Mouse (Mus musculus) forebrain, postnatal 0 days (tissue): ENCODE measurements around the gene Oxct2b. TPM values are rescaled to one million over a fixed set of nuclear protein-coding genes. Genes with fewer than 3 reads are reported as not detected.
"Not testable (repeated sequence)": the region's sequence is repeated elsewhere in the genome, so short reads cannot be mapped to it uniquely, and the experiment has no call there.

Experiments used
- ATAC-seq: fragments of 200-750 bp; cut with Nextera tagmentation; 2 replicates; pipeline ENCODE4 v1.8.0; 2017; ENCODE audit warnings: mild to moderate bottlenecking, moderate library complexity
- DNase-seq: peaks from one replicate; pipeline ENCODE4 v3.0.0-alpha.2; 2015
- H3K27ac ChIP-seq: fragments of 300-500 bp; sonication (generic); 2 replicates; pipeline ENCODE4 v1.5.1; 2014; ENCODE audit warnings: low read depth, mild to moderate bottlenecking, antibody characterized with exemption, low read length, moderate library complexity, mixed read lengths
- H3K27me3 ChIP-seq: fragments of 300-500 bp; sonication (generic); 2 replicates; pipeline ENCODE4 v1.6.1; 2014; ENCODE audit warnings: mild to moderate bottlenecking, low read length, mixed read lengths; ENCODE audit not compliant: insufficient read depth
- H3K36me3 ChIP-seq: fragments of 300-500 bp; sonication (generic); 2 replicates; pipeline ENCODE4 v1.6.1; 2014; ENCODE audit warnings: mild to moderate bottlenecking, moderate library complexity; ENCODE audit not compliant: insufficient read depth
- H3K4me1 ChIP-seq: fragments of 300-500 bp; sonication (generic); 2 replicates; pipeline ENCODE4 v1.6.1; 2014; ENCODE audit warnings: antibody characterized with exemption; ENCODE audit not compliant: insufficient read depth
- H3K4me2 ChIP-seq: fragments of 300-500 bp; sonication (generic); 2 replicates; pipeline ENCODE4 v1.6.1; 2014; ENCODE audit warnings: low read depth, mild to moderate bottlenecking, moderate library complexity
- H3K4me3 ChIP-seq: fragments of 300-500 bp; sonication (generic); 2 replicates; pipeline ENCODE4 v1.5.1; 2014; ENCODE audit warnings: low read depth, low read length, mixed read lengths
- H3K9ac ChIP-seq: fragments of 300-500 bp; sonication (generic); 2 replicates; pipeline ENCODE4 v1.6.1; 2014; ENCODE audit warnings: mild to moderate bottlenecking
- H3K9me3 ChIP-seq: fragments of 300-500 bp; sonication (generic); 2 replicates; pipeline ENCODE4 v1.6.1; 2016; ENCODE audit warnings: low read length
- CTCF ChIP-seq: sonication (generic); IDR thresholded peaks from 2 replicates; pipeline ENCODE4 v1.5.1; 2016; ENCODE audit warnings: antibody characterized with exemption, control low read depth, low read depth
- WGBS: fragments of 180-500 bp; shearing (Covaris S2); extraction: QIAGEN DNeasy Blood & Tissue Kit; methylation state at CpG from one replicate; pipeline ENCODE4 v1.1.7; 2014; 5-methylcytosine and 5-hydroxymethylcytosine counted together
- polyA plus RNA-seq: library from polyadenylated mRNA; unstranded; fragments of >200 nt; fragmentation: Nextera tagmentation; extraction: Ambion mirVana; gene quantifications from 2 replicates; pipeline ENCODE4 v1.2.1, GENCODE M21; 2015
- total RNA-seq: library from RNA; depleted of rRNA; stranded (reverse); fragments of >200 nt; gene quantifications from 2 replicates; pipeline ENCODE4 v1.2.3, GENCODE M21; 2014

The Oxct2b gene
- total and polyA plus RNA-seq, 2 experiments from 2014 or later: 0.33 to 0.62 TPM

- Histone ChIP-seq H3K27me3 (peaks cover 20% of the 10 kb centered on the region), H3K4me3 (peak overlapping the region; percentile 25), H3K9ac (0 out of 2 replicates have a peak overlapping the region, but pooled peaks have one; percentile 10), H3K27ac (no peak overlapping the region), H3K9me3 (no peaks in the 10 kb centered on the region), H3K4me1 (no peaks in the 10 kb centered on the region), H3K36me3 (no peaks in the 10 kb centered on the region), H3K4me2 (peak overlapping the region; percentile 44)
- DNase-seq (no peak), ATAC-seq (0 out of 2 replicates have a peak, but pooled peaks have one; percentile 12)
- TF ChIP-seq CTCF: no peak
- WGBS: 27% methylated on average over 24 of the region's 24 CpGs
Observed at GRCm38 (mm10) chr4:123105451-123105790, 10.6 kb upstream of the Oxct2b start.

DNA sequence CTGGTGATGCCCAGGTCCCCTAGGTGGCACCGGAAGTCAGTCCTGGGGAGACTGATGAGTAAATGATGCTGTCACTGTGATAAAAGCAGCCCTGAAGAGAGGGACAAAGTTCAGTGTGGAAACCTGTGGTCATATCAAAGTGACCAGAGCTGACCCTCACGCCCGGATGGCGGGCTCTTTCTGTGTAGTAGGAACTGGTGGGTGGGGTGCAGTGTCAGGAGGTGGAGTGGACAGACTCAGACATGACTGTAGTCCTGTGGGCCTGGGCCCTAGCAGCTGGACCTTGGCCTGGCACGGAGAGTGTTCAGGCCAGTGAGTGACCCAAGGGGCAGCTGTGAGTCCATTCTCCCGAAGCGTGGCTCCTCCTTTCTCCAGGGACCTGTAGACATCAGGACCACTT is 10.1 kb upstream of the Oxct2b start:
- not testable (repeated sequence) for H3K27ac ChIP-seq, H3K4me1 ChIP-seq, H3K4me2 ChIP-seq, H3K9ac ChIP-seq, ATAC-seq, DNase-seq, H3K36me3 ChIP-seq, H3K9me3 ChIP-seq, H3K4me3 ChIP-seq
- H3K27me3 ChIP-seq: peaks cover 20% of the 10 kb centered on the region
- WGBS: 91% methylated on average over 7 of the region's 7 CpGs

DNA sequence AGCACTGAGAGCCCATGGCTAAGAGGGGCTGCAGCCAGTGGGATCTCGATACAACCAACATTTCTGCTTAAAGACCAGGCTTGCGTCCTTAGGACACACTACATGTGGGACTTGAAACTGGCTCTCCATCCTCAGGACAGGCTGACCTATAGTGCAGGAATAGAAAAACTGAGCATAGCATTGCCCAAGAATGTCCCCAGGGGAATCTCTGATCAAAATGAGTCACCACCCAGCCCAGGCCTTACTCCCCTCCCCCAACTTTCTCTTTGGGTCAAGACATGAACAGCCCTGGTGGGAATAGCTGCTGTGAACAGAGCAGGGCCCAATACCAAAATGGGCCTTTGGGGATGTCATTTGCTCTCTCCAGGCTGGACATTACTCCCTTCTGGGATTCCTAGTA is 9.2 kb upstream of the Oxct2b start:
- Histone ChIP-seq H3K4me1 (no peaks in the 10 kb centered on the region), H3K36me3 (no peaks in the 10 kb centered on the region), H3K9me3 (no peaks in the 10 kb centered on the region), H3K4me2 (no peak overlapping the region), H3K27ac (no peak overlapping the region), H3K27me3 (peaks cover 20% of the 10 kb centered on the region), H3K9ac (no peak overlapping the region), H3K4me3 (no peak overlapping the region)
- ATAC-seq (no peak), DNase-seq (no peak)
- TF ChIP-seq CTCF: no peak
- WGBS: 84% methylated on average over 2 of the region's 2 CpGs

DNA sequence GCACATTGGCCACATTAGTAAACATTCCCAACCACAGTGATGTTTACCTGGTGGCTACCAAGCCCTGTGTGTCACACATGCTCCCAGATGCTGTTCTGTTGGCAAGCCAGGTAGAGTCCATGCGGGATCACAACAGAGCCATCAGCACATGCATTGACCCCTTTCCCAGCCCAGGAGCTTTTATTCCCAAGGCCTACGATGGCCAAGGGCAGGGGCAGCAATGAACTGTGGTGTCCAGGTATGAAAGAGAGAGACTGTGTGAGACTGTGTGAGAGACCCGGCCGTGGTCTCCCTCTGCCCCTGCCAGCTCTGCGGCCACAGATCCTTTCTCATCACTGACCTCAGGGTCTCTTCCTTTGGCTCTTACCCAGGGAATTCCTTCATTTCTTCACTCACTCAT is 8.0 kb upstream of the Oxct2b start:
- no peak overlapping the region for H3K4me2 ChIP-seq
- ATAC-seq (no peak), DNase-seq (no peak)
- no peaks in the 10 kb centered on the region for H3K4me1 ChIP-seq
- no peaks in the 10 kb centered on the region for H3K36me3 ChIP-seq
- H3K27me3 ChIP-seq: peaks cover 20% of the 10 kb centered on the region
- no peak overlapping the region for H3K27ac ChIP-seq
- no peak overlapping the region for H3K4me3 ChIP-seq
- no peaks in the 10 kb centered on the region for H3K9me3 ChIP-seq
- TF ChIP-seq CTCF: no peak
- WGBS: 89% methylated on average over 5 of the region's 5 CpGs
- no peak overlapping the region for H3K9ac ChIP-seq

- H3K4me2 ChIP-seq: no peak overlapping the region
- 87% methylated on average over 4 of the region's 4 CpGs for WGBS
- no peak for ATAC-seq
- DNase-seq: no peak
- H3K9ac ChIP-seq: no peak overlapping the region
- H3K9me3 ChIP-seq: no peaks in the 10 kb centered on the region
- H3K4me1 ChIP-seq: 0 out of 2 replicates have a peak, but pooled peaks cover under 1% of the 10 kb centered on the region
- TF ChIP-seq CTCF: no peak
- H3K4me3 ChIP-seq: no peak overlapping the region
- H3K27me3 ChIP-seq: peaks cover 4% of the 10 kb centered on the region; the same call in 1 of the 2 replicates
- no peak overlapping the region for H3K27ac ChIP-seq
- H3K36me3 ChIP-seq: no peaks in the 10 kb centered on the region
Observed at GRCm38 (mm10) chr4:123110751-123111150, 5.3 kb upstream of the Oxct2b start.

GRCm38 (mm10) chr4:123111275-123111983 is 4.6 kb upstream of the Oxct2b start:
- H3K4me3 ChIP-seq, H3K9ac ChIP-seq, H3K4me2 ChIP-seq, H3K36me3 ChIP-seq, H3K9me3 ChIP-seq, H3K27ac ChIP-seq, H3K27me3 ChIP-seq, ATAC-seq, H3K4me1 ChIP-seq, DNase-seq: not testable (repeated sequence)
- 75% methylated on average over 10 of the region's 10 CpGs for WGBS

- DNase-seq (no peak), ATAC-seq (no peak)
- WGBS: 74% methylated on average over 8 of the region's 8 CpGs
- H3K27me3 ChIP-seq: no peaks in the 10 kb centered on the region
- no peak for TF ChIP-seq CTCF
- no peak overlapping the region for H3K9ac ChIP-seq
- H3K36me3 ChIP-seq: no peaks in the 10 kb centered on the region
- H3K4me3 ChIP-seq: no peak overlapping the region
- H3K9me3 ChIP-seq: no peaks in the 10 kb centered on the region
- H3K4me2 ChIP-seq: no peak overlapping the region
- no peak overlapping the region for H3K27ac ChIP-seq
- H3K4me1 ChIP-seq: 0 out of 2 replicates have a peak, but pooled peaks cover 4% of the 10 kb centered on the region
Observed at GRCm38 (mm10) chr4:123112216-123112764, 3.8 kb upstream of the Oxct2b start.

GRCm38 (mm10) chr4:123114651-123115050 is 1.4 kb upstream of the Oxct2b start:
- H3K9ac ChIP-seq, DNase-seq, H3K4me2 ChIP-seq, H3K4me1 ChIP-seq, H3K9me3 ChIP-seq, H3K4me3 ChIP-seq, H3K27ac ChIP-seq, H3K27me3 ChIP-seq, H3K36me3 ChIP-seq, ATAC-seq: not testable (repeated sequence)
- 98% methylated on average over 4 of the region's 4 CpGs for WGBS

- ATAC-seq (peak; percentile 97), DNase-seq (peak; percentile 70)
- not testable (repeated sequence) for H3K27me3 ChIP-seq, H3K9me3 ChIP-seq, H3K36me3 ChIP-seq, H3K4me1 ChIP-seq, H3K27ac ChIP-seq
- WGBS: 23% methylated on average over 35 of the region's 42 CpGs
- Histone ChIP-seq H3K4me3 (peak overlapping the region; percentile 32), H3K4me2 (peak overlapping the region; percentile 62), H3K9ac (peak overlapping the region; percentile 45; the same call in 1 of the 2 replicates)
Observed at GRCm38 (mm10) chr4:123116640-123117039, 574 bp downstream of the Oxct2b start.
